Mouse (Mus musculus): ENCODE measurements around the gene Agmo. TPM values are rescaled to one million over a fixed set of nuclear protein-coding genes. Genes with fewer than 3 reads are reported as not detected.

The Agmo gene
- polyA plus RNA-seq, 1 experiment from 2014 or later = 0.58 TPM

DNA sequence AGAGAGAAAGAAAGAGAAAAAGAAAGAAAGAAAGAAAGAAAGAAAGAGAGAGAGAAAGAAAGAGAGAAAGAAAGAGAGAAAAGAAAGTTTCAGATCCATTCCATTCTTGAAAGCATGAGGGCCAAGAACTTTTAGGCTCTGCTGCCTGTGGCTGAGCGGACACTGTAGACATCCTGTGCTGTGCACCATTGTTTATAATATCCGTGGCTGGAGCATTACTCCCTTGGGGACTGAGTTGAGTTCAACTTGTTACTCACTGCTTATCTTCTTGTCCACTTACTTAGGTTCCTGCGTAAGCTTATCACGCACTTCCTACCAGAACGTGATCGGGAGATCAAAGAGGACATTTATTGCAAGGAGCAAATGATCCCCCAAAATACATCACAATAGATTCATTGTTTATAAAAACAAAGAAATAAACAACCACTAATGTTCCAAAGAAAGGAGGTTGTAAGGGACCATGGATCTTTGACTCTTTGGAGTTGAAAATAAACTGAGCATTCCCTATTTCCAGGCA, 27.3 kb downstream of the Agmo start:
- Histone ChIP-seq H3K4me1 (replicated peaks; ENCODE audit: control insufficient read depth, insufficient read depth, low read length) (no peaks in the 10 kb centered on the region), H3K27ac (ENCODE audit: low read length) (no peak overlapping the region), H3K9me3 (ENCODE audit: control insufficient read depth, low read length) (no peaks in the 10 kb centered on the region), H3K9ac (ENCODE audit: low read length) (no peak overlapping the region), H3K4me3 (ENCODE audit: low read length) (no peak overlapping the region), H3K27me3 (ENCODE audit: control insufficient read depth, insufficient read depth, low read depth, low read length) (no peaks in the 10 kb centered on the region), H3K36me3 (ENCODE audit: control insufficient read depth, insufficient read depth, low read length) (no peaks in the 10 kb centered on the region), H3K4me2 (ENCODE audit: low read depth, low read length) (no peak overlapping the region)
- ATAC-seq (ENCODE audit: low read depth) = no peak
- 36% methylated on average over 6 of the region's 6 CpGs for WGBS

DNA sequence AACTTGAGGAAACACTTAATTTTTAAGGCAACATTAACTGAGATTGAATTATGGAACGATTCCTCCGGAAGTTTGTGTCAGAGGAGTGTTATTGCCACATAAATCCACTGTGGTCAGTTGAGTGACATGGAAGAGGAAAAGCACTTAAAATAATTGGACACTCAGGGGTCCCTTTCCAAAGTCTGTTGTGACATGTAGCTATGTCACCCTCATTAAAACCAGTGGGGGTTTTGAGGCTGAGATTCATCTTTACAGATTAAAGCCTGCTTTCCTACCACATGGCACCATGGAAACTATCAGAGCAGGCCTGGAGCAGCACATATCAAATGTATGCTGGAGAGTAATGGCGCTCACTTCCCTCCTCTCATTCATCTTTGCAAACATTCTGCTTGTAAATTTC, 31.2 kb downstream of the Agmo start:
- WGBS = 38% methylated on average over 3 of the region's 3 CpGs
- no peak overlapping the region for H3K9ac ChIP-seq (ENCODE audit: low read length)
- no peaks in the 10 kb centered on the region for H3K27me3 ChIP-seq (ENCODE audit: control insufficient read depth, insufficient read depth, low read depth, low read length)
- H3K4me2 ChIP-seq (ENCODE audit: low read depth, low read length) = no peak overlapping the region
- H3K4me3 ChIP-seq (ENCODE audit: low read length) = no peak overlapping the region
- no peak overlapping the region for H3K27ac ChIP-seq (ENCODE audit: low read length)
- no peaks in the 10 kb centered on the region for H3K36me3 ChIP-seq (ENCODE audit: control insufficient read depth, insufficient read depth, low read length)
- H3K9me3 ChIP-seq (ENCODE audit: control insufficient read depth, low read length) = no peaks in the 10 kb centered on the region
- no peak; the same call in 1 of the 2 replicates for ATAC-seq (ENCODE audit: low read depth)
- H3K4me1 ChIP-seq (replicated peaks; ENCODE audit: control insufficient read depth, insufficient read depth, low read length) = no peaks in the 10 kb centered on the region

DNA sequence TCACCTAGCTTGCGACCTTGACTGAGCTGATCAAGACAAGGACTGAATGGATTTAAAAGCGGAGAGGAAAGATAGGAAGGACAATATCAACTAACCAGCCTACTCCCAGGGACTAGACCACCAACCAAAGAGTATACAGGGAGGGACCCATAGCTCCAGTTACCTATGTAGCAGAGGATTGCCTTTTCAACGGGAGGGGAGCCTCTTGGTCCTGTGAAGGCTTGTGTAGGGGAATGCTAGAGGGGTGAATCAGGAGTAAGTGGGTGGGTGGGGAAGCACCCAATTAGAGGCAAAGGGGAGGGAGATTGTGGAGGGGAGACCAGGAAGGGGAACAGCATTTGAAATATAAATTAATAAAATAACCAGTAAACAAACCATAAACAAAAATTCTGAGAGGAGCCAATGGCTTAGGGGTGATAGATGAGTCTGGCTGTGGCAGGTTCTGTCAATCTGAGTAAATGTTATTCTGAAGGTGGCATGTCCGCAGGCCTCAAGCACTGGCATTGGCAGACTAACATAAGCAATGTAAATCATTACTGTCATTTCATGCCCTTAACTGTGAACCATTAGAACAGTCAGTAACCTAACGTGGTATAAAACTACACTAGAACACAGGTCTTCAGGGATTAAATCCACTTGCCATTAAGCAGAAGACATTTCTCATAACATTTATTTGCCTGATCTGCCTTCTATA, 32.7 kb downstream of the Agmo start:
- no peak for ATAC-seq (ENCODE audit: low read depth)
- no peak overlapping the region for H3K9ac ChIP-seq (ENCODE audit: low read length)
- no peaks in the 10 kb centered on the region for H3K36me3 ChIP-seq (ENCODE audit: control insufficient read depth, insufficient read depth, low read length)
- H3K4me3 ChIP-seq (ENCODE audit: low read length) = no peak overlapping the region
- WGBS = 72% methylated on average over 5 of the region's 5 CpGs
- no peaks in the 10 kb centered on the region for H3K4me1 ChIP-seq (replicated peaks; ENCODE audit: control insufficient read depth, insufficient read depth, low read length)
- no peak overlapping the region for H3K4me2 ChIP-seq (ENCODE audit: low read depth, low read length)
- H3K27ac ChIP-seq (ENCODE audit: low read length) = no peak overlapping the region
- H3K27me3 ChIP-seq (ENCODE audit: control insufficient read depth, insufficient read depth, low read depth, low read length) = no peaks in the 10 kb centered on the region
- H3K9me3 ChIP-seq (ENCODE audit: control insufficient read depth, low read length) = no peaks in the 10 kb centered on the region

DNA sequence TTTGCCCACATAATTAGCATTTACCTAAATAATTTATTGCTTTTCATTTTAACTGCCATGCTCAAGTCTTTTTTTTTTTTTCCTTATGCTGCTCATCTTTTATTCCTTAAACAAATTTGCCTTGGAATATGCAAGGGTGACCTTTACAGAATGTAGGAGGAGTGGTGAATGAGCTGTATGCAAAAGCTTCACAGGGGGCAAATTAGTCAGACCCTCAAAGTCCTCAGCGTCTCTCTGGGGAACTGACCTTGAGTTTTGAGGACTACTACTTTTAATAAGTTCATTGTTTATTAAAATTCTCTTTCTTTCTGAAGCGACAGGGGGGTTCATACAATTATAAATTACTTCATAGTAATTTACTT, 33.2 kb downstream of the Agmo start:
- no peaks in the 10 kb centered on the region for H3K9me3 ChIP-seq (ENCODE audit: control insufficient read depth, low read length)
- H3K27me3 ChIP-seq (ENCODE audit: control insufficient read depth, insufficient read depth, low read depth, low read length) = no peaks in the 10 kb centered on the region
- WGBS = 60% methylated on average over 2 of the region's 2 CpGs
- no peak overlapping the region for H3K4me3 ChIP-seq (ENCODE audit: low read length)
- H3K27ac ChIP-seq (ENCODE audit: low read length) = no peak overlapping the region
- no peak overlapping the region for H3K9ac ChIP-seq (ENCODE audit: low read length)
- ATAC-seq (ENCODE audit: low read depth) = no peak
- no peak overlapping the region for H3K4me2 ChIP-seq (ENCODE audit: low read depth, low read length)
- no peaks in the 10 kb centered on the region for H3K4me1 ChIP-seq (replicated peaks; ENCODE audit: control insufficient read depth, insufficient read depth, low read length)
- H3K36me3 ChIP-seq (ENCODE audit: control insufficient read depth, insufficient read depth, low read length) = no peaks in the 10 kb centered on the region

DNA sequence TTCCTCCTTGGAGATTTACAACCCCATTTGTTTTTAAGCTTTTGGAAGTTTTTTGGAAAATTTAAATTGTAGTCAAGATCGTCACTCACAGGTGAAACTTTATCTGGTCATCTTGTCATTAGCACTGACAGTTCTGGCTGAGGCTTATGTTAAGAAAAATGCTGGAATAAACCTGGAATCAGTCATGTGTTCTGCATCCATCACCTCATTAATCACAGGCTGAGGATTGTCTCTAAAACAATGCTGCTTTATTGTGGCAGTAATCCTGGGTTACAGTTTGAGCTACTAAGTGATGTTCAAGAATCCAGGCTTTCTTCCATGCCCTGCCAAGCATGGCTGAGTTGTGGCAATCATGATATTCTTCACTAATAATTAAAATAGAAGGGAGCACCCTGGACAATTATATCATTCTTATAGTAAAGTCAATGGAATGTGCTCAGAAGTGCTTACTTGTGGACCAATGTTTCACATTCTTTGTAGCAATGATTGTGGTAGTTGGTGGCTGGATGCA, 65.6 kb downstream of the Agmo start:
- H3K9ac ChIP-seq (ENCODE audit: low read length) = no peak overlapping the region
- no peak for ATAC-seq (ENCODE audit: low read depth)
- H3K27ac ChIP-seq (ENCODE audit: low read length) = no peak overlapping the region
- H3K36me3 ChIP-seq (ENCODE audit: control insufficient read depth, insufficient read depth, low read length) = no peaks in the 10 kb centered on the region
- no peaks in the 10 kb centered on the region for H3K9me3 ChIP-seq (ENCODE audit: control insufficient read depth, low read length)
- 47% methylated on average over 1 of the region's 1 CpGs for WGBS
- H3K4me3 ChIP-seq (ENCODE audit: low read length) = no peak overlapping the region
- H3K4me2 ChIP-seq (ENCODE audit: low read depth, low read length) = no peak overlapping the region
- no peaks in the 10 kb centered on the region for H3K4me1 ChIP-seq (replicated peaks; ENCODE audit: control insufficient read depth, insufficient read depth, low read length)
- no peaks in the 10 kb centered on the region for H3K27me3 ChIP-seq (ENCODE audit: control insufficient read depth, insufficient read depth, low read depth, low read length)

DNA sequence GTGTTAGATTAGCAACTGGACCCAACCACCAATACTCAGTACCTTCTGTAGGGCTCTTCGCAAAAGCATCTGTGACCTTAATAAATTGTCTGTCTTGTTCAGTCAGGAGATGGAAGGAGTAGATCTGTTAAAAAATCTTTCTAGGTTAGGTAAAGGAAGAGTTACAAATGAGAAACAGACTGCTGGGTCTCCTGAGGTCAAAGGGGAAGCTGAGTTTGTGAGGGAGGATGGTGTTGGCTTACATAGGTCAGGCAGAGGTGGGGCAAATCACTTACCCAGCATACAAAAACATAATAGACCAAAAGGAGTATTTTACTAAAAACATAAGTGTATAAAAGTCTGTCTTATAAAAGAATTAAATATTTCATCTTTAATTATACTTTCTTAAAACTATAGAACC, 69.3 kb downstream of the Agmo start:
- Histone ChIP-seq H3K9ac (ENCODE audit: low read length) (no peak overlapping the region), H3K4me3 (ENCODE audit: low read length) (no peak overlapping the region), H3K9me3 (ENCODE audit: control insufficient read depth, low read length) (no peaks in the 10 kb centered on the region), H3K36me3 (ENCODE audit: control insufficient read depth, insufficient read depth, low read length) (no peaks in the 10 kb centered on the region), H3K4me1 (replicated peaks; ENCODE audit: control insufficient read depth, insufficient read depth, low read length) (no peaks in the 10 kb centered on the region), H3K27ac (ENCODE audit: low read length) (no peak overlapping the region), H3K27me3 (ENCODE audit: control insufficient read depth, insufficient read depth, low read depth, low read length) (no peaks in the 10 kb centered on the region), H3K4me2 (ENCODE audit: low read depth, low read length) (no peak overlapping the region)
- WGBS = 86% methylated on average over 1 of the region's 1 CpGs
- no peak for ATAC-seq (ENCODE audit: low read depth)

DNA sequence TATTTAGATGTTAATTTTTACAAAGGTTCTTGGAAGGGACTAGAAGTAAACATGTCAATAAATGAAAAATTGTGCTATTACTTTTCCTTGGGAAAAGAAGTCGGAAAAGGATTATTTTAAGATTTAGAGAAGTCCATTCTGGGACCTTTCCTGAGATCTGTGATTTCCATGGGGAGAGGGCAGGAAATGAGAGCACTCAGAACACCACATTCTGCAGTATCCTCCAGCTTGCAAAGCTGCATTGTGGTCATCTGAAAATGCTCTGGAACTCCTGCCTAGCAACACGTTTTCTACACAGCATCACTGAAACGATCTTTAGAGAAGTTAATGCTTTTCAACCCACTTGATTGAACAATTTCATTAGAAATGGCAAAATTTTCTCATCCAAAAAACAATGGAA, 81.4 kb downstream of the Agmo start:
- Histone ChIP-seq H3K27ac (ENCODE audit: low read length) (no peak overlapping the region), H3K4me1 (replicated peaks; ENCODE audit: control insufficient read depth, insufficient read depth, low read length) (no peaks in the 10 kb centered on the region), H3K9me3 (ENCODE audit: control insufficient read depth, low read length) (no peaks in the 10 kb centered on the region), H3K9ac (ENCODE audit: low read length) (no peak overlapping the region), H3K36me3 (ENCODE audit: control insufficient read depth, insufficient read depth, low read length) (no peaks in the 10 kb centered on the region), H3K4me2 (ENCODE audit: low read depth, low read length) (no peak overlapping the region), H3K4me3 (ENCODE audit: low read length) (no peak overlapping the region), H3K27me3 (ENCODE audit: control insufficient read depth, insufficient read depth, low read depth, low read length) (no peaks in the 10 kb centered on the region)
- WGBS = 49% methylated on average over 3 of the region's 3 CpGs
- ATAC-seq (ENCODE audit: low read depth) = no peak

DNA sequence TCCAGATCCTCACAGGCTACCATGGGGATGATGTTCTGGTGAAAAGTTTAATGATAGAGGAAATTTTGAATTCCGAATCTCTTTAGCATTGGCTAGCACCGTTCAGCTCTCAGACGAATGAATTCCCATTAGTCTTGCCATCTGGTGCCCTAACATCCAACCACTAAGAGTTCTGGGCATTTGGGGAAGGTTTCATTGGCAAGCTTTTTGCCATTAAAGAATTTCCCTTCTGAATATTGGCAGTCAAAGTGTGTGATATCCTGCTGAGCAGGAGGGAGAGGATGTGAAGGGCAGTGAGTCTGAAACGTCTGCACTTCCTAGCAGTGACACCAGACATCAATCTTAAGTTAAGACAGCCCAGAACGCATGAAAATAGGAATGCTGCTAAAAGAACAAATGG, 93.5 kb downstream of the Agmo start:
- Histone ChIP-seq H3K9me3 (ENCODE audit: control insufficient read depth, low read length) (no peaks in the 10 kb centered on the region), H3K4me3 (ENCODE audit: low read length) (no peak overlapping the region), H3K4me2 (ENCODE audit: low read depth, low read length) (no peak overlapping the region), H3K36me3 (ENCODE audit: control insufficient read depth, insufficient read depth, low read length) (no peaks in the 10 kb centered on the region), H3K27me3 (ENCODE audit: control insufficient read depth, insufficient read depth, low read depth, low read length) (no peaks in the 10 kb centered on the region), H3K27ac (ENCODE audit: low read length) (no peak overlapping the region), H3K4me1 (replicated peaks; ENCODE audit: control insufficient read depth, insufficient read depth, low read length) (no peaks in the 10 kb centered on the region), H3K9ac (ENCODE audit: low read length) (no peak overlapping the region)
- ATAC-seq (ENCODE audit: low read depth) = no peak
- 49% methylated on average over 5 of the region's 5 CpGs for WGBS

DNA sequence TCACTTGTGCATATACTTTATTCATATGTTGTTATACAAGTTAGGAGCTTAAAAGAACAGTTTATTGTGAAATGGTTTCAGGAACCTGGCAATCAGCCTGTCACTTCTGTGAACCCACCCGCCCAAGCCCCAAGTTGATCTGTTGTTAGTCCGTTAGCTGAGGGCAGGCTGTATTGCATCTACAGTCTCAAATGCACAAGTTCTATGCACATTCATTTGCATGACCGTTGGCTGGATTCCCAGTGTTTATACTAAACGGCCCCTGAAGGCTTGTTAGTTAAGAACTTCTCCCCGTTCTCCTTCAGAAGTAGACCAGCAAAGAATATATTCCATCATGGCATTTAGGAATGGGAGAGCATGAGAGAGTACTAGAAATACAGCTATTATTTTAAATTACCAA, 102.8 kb downstream of the Agmo start:
- peak; percentile 43 for ATAC-seq (ENCODE audit: low read depth)
- Histone ChIP-seq H3K27ac (ENCODE audit: low read length) (no peak overlapping the region), H3K4me1 (replicated peaks; ENCODE audit: control insufficient read depth, insufficient read depth, low read length) (no peaks in the 10 kb centered on the region), H3K9ac (ENCODE audit: low read length) (no peak overlapping the region), H3K4me2 (ENCODE audit: low read depth, low read length) (no peak overlapping the region), H3K4me3 (ENCODE audit: low read length) (no peak overlapping the region), H3K9me3 (ENCODE audit: control insufficient read depth, low read length) (no peaks in the 10 kb centered on the region), H3K27me3 (ENCODE audit: control insufficient read depth, insufficient read depth, low read depth, low read length) (no peaks in the 10 kb centered on the region), H3K36me3 (ENCODE audit: control insufficient read depth, insufficient read depth, low read length) (no peaks in the 10 kb centered on the region)
- WGBS = 44% methylated on average over 5 of the region's 5 CpGs
